Mouse (Mus musculus) forebrain, embryonic 15.5 days (tissue): ENCODE measurements at regions not wholly inside any gene's neighbourhood (a gene's known extent, or its start where the extent isn't known, plus 50 kb on each side); places are given as distances from the start of the nearest gene placed in this dataset.

ENCODE experiments used
- ATAC-seq: fragments of 200-750 bp; cut with Nextera tagmentation; replicated peaks from 2 replicates; pipeline ENCODE4 v1.8.0; 2017; ENCODE audit warnings: mild to moderate bottlenecking, moderate TSS enrichment, moderate library complexity
- H3K27ac ChIP-seq: fragments of 300-500 bp; sonication (generic); replicated peaks from 2 replicates; pipeline ENCODE4 v1.5.1; 2015; ENCODE audit warnings: mild to moderate bottlenecking, inconsistent platforms
- H3K27me3 ChIP-seq: fragments of 300-500 bp; sonication (generic); 2 replicates; pipeline ENCODE4 v1.6.1; 2015; ENCODE audit warnings: inconsistent platforms
- H3K36me3 ChIP-seq: fragments of 300-500 bp; sonication (generic); 2 replicates; pipeline ENCODE4 v1.6.1; 2015; ENCODE audit warnings: mild to moderate bottlenecking, inconsistent platforms
- H3K4me1 ChIP-seq: fragments of 300-500 bp; sonication (generic); 2 replicates; pipeline ENCODE4 v1.6.1; 2015; ENCODE audit warnings: inconsistent platforms
- H3K4me2 ChIP-seq: fragments of 300-500 bp; sonication (generic); replicated peaks from 2 replicates; pipeline ENCODE4 v1.6.1; 2015; ENCODE audit warnings: mild to moderate bottlenecking, inconsistent platforms
- H3K4me3 ChIP-seq: fragments of 300-500 bp; sonication (generic); 2 replicates; pipeline ENCODE4 v1.5.1; 2015; ENCODE audit warnings: mild to moderate bottlenecking, inconsistent platforms
- H3K9ac ChIP-seq: fragments of 300-500 bp; sonication (generic); replicated peaks from 2 replicates; pipeline ENCODE4 v1.6.1; 2015; ENCODE audit warnings: mild to moderate bottlenecking, inconsistent platforms
- H3K9me3 ChIP-seq: fragments of 300-500 bp; sonication (generic); 2 replicates; pipeline ENCODE4 v1.6.1; 2016; ENCODE audit warnings: inconsistent platforms
- WGBS: fragments of 180-500 bp; shearing (Covaris S2); methylation state at CpG from one replicate; pipeline ENCODE4 v1.1.7; 2015; ENCODE audit warnings: mixed read lengths; 5-methylcytosine and 5-hydroxymethylcytosine counted together

GRCm38 (mm10) chr19:60113666-60114388 is 112.7 kb downstream of the Fam204a start:
- Histone ChIP-seq H3K9me3 (no peaks in the 10 kb centered on the region), H3K4me3 (no peak overlapping the region), H3K4me2 (no peak overlapping the region), H3K36me3 (no peaks in the 10 kb centered on the region), H3K4me1 (0 out of 2 replicates have a peak, but pooled peaks cover 3% of the 10 kb centered on the region), H3K27me3 (no peaks in the 10 kb centered on the region), H3K27ac (no peak overlapping the region), H3K9ac (no peak overlapping the region)
- ATAC-seq, result no peak
- 49% methylated on average over 7 of the region's 7 CpGs for WGBS

DNA sequence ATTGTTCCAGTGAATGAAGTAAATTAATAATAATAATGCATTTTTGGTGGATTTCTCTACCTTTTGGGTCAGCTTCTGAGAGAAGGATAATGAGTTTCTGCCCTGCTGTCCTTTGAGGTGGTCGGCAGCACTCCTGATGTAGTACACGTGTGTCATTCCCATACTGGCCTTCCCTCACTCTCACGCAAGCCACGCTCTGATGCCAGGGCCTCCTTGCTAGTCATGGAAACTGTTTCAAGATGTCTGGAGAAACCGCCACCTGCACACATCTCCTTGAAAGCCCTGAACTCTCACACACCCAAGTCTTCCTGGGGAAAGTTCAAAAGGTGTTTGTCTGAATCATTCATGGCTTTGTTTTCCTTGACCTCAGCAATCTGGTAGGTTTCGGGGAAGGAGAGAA is 116.2 kb downstream of the Fam204a start:
- no peak overlapping the region for H3K4me3 ChIP-seq
- H3K4me1 ChIP-seq, result 0 out of 2 replicates have a peak, but pooled peaks cover 3% of the 10 kb centered on the region
- WGBS, result 68% methylated on average over 6 of the region's 6 CpGs
- H3K36me3 ChIP-seq, result no peaks in the 10 kb centered on the region
- no peaks in the 10 kb centered on the region for H3K9me3 ChIP-seq
- no peak for ATAC-seq
- H3K27me3 ChIP-seq, result no peaks in the 10 kb centered on the region
- H3K27ac ChIP-seq, result no peak overlapping the region
- no peak overlapping the region for H3K9ac ChIP-seq
- no peak overlapping the region for H3K4me2 ChIP-seq

- H3K27me3 ChIP-seq, result no peaks in the 10 kb centered on the region
- 20% methylated on average over 8 of the region's 8 CpGs for WGBS
- no peaks in the 10 kb centered on the region for H3K9me3 ChIP-seq
- no peak for ATAC-seq
- H3K4me3 ChIP-seq, result no peak overlapping the region
- no peak overlapping the region for H3K9ac ChIP-seq
- no peak overlapping the region for H3K4me2 ChIP-seq
- 0 out of 2 replicates have a peak, but pooled peaks cover 3% of the 10 kb centered on the region for H3K4me1 ChIP-seq
- H3K36me3 ChIP-seq, result no peaks in the 10 kb centered on the region
- H3K27ac ChIP-seq, result no peak overlapping the region
Measured at GRCm38 (mm10) chr19:60109488-60109887, 117.0 kb downstream of the Fam204a start.

- Histone ChIP-seq H3K27me3 (no peaks in the 10 kb centered on the region), H3K4me2 (no peak overlapping the region), H3K9me3 (no peaks in the 10 kb centered on the region), H3K27ac (no peak overlapping the region), H3K4me1 (no peaks in the 10 kb centered on the region), H3K4me3 (no peak overlapping the region), H3K9ac (no peak overlapping the region), H3K36me3 (no peaks in the 10 kb centered on the region)
- ATAC-seq, result no peak
- 54% methylated on average over 3 of the region's 3 CpGs for WGBS
Measured at GRCm38 (mm10) chr19:60097915-60098314, 128.6 kb downstream of the Fam204a start.

DNA sequence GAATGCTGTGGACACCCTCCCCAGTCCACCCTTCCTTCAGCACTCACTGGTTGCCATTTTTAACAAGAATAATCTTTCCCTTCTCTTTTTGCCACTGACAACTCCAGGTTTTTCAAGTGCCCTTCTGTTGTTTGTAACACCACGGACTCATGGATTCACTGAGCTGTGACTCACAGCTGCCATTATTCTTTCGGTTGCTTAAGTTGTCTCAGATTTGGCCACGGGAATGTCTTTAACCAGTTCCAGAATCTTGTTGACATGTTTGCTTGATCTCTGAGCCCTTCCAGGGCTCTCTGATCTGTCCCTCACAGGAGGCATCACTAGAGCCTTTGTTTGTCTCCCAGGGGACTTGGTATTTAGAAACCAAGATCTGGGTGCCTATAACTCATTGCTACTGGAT is 131.5 kb upstream of the Rab11fip2 start:
- no peaks in the 10 kb centered on the region for H3K9me3 ChIP-seq
- 57% methylated on average over 3 of the region's 3 CpGs for whole genome bisulfite sequencing
- H3K36me3 ChIP-seq, result no peaks in the 10 kb centered on the region
- no peaks in the 10 kb centered on the region for H3K4me1 ChIP-seq
- no peaks in the 10 kb centered on the region for H3K27me3 ChIP-seq
- no peak overlapping the region for H3K4me2 ChIP-seq
- H3K27ac ChIP-seq, result no peak overlapping the region
- no peak overlapping the region for H3K4me3 ChIP-seq
- H3K9ac ChIP-seq, result no peak overlapping the region
- ATAC-seq, result no peak

- no peaks in the 10 kb centered on the region for H3K9me3 ChIP-seq
- no peak overlapping the region for H3K4me2 ChIP-seq
- no peak for ATAC-seq
- no peaks in the 10 kb centered on the region for H3K36me3 ChIP-seq
- no peak overlapping the region for H3K9ac ChIP-seq
- H3K4me1 ChIP-seq, result no peaks in the 10 kb centered on the region
- no peaks in the 10 kb centered on the region for H3K27me3 ChIP-seq
- no peak overlapping the region for H3K27ac ChIP-seq
- H3K4me3 ChIP-seq, result no peak overlapping the region
- WGBS, result 8% methylated on average over 1 of the region's 1 CpGs
Measured at GRCm38 (mm10) chr19:60073328-60073727, 129.9 kb upstream of the Rab11fip2 start.

DNA sequence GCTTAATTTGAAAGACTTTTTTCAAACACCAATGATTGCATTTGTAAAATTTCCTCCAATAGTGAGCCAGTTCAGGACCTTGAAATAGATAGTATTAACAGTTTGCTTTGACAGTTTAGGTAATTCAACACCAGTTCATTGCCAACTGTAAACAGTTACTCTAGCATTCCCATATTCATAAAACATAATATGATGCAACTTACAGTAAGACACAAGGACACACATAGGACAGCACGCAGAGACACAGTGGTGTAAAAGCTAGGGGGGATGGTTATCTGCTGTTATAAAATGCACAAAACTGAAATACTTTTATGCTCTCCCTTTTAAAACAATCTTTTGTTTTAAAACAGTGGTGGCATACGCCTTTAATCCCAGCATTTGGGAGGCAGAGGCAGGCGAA is 122.7 kb upstream of the Rab11fip2 start:
- Histone ChIP-seq H3K4me2 (no peak overlapping the region), H3K9ac (no peak overlapping the region), H3K9me3 (no peaks in the 10 kb centered on the region), H3K4me1 (no peaks in the 10 kb centered on the region), H3K4me3 (no peak overlapping the region), H3K27me3 (no peaks in the 10 kb centered on the region), H3K36me3 (no peaks in the 10 kb centered on the region), H3K27ac (no peak overlapping the region)
- 89% methylated on average over 3 of the region's 3 CpGs for WGBS
- ATAC-seq, result no peak

DNA sequence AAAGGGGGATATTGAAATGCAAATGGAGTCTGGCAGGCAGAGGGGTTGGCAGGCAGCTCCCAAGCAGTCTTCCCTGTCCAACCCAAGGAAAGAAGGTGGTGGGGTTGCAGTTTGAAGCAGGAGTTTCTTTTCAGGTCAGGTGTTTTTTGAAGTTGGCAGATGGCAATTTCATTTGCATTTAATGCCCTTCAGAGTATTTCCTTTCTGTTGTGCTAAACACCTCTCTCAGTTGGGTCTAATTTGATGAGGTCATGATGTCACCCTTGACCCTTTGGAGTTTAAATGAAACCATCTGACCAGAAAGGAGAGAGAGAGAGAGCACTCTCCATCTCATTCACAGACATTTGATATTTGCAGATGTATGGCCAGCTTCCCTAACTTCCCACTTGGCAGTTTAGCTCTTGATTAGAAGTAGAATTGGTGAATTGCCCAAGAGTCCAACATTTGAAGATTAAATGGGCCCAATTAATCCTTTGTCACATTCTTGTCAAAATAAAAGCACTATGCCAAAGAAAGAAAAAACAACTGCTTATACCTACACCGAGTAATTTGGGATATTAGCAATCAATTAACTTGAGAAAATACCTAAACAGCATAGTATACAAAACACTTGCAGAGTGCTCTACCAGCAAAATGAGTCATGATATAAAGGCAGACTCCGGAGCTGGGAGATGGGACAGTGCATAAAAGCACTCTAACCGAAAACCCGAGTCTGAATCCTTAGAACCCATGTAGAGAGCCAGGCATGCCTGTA is 111.8 kb upstream of the Rab11fip2 start:
- no peaks in the 10 kb centered on the region for H3K9me3 ChIP-seq
- no peak overlapping the region for H3K9ac ChIP-seq
- H3K27ac ChIP-seq, result no peak overlapping the region
- no peaks in the 10 kb centered on the region for H3K36me3 ChIP-seq
- peaks cover 10% of the 10 kb centered on the region; the same call in 1 of the 2 replicates for H3K27me3 ChIP-seq
- H3K4me1 ChIP-seq, result peaks cover 14% of the 10 kb centered on the region; the same call in 1 of the 2 replicates
- 14% methylated on average over 4 of the region's 4 CpGs for WGBS
- H3K4me2 ChIP-seq, result no peak overlapping the region
- ATAC-seq, result peak; percentile 68
- H3K4me3 ChIP-seq, result no peak overlapping the region

DNA sequence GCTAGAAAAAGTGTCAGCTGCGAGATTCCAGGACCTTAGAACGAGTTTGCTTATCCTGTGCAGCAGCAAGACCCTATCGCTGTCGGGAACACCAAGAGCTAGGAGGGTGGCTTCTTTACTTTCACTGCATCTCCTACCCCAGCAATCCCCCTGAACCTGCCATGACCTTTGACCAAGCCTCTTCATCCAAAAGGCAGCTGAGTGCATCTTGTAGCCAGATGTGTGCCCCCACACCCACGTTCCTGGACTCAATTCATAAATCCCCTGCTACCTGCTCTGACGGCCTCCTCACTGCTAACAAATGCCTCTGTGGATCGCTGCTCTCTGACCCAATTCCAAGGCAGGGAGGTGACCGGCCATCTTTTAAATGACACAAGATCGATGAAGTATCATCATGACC is 107.7 kb upstream of the Rab11fip2 start:
- WGBS, result 83% methylated on average over 9 of the region's 9 CpGs

GRCm38 (mm10) chr19:60040721-60041120 is 97.3 kb upstream of the Rab11fip2 start:
- Histone ChIP-seq H3K36me3 (no peaks in the 10 kb centered on the region), H3K27ac (no peak overlapping the region), H3K4me3 (no peak overlapping the region), H3K9ac (no peak overlapping the region), H3K4me1 (no peaks in the 10 kb centered on the region), H3K27me3 (no peaks in the 10 kb centered on the region), H3K9me3 (no peaks in the 10 kb centered on the region), H3K4me2 (no peak overlapping the region)
- ATAC-seq, result no peak

More for the DNA sequence above, 107.7 kb upstream of the Rab11fip2 start:
- H3K36me3 ChIP-seq, result no peaks in the 10 kb centered on the region
- H3K4me3 ChIP-seq, result no peak overlapping the region
- no peaks in the 10 kb centered on the region for H3K9me3 ChIP-seq
- H3K27ac ChIP-seq, result no peak overlapping the region
- H3K9ac ChIP-seq, result no peak overlapping the region
- H3K27me3 ChIP-seq, result no peaks in the 10 kb centered on the region; the same call in 1 of the 2 replicates
- H3K4me2 ChIP-seq, result no peak overlapping the region
- H3K4me1 ChIP-seq, result peaks cover 14% of the 10 kb centered on the region; the same call in 1 of the 2 replicates
- no peak for ATAC-seq

DNA sequence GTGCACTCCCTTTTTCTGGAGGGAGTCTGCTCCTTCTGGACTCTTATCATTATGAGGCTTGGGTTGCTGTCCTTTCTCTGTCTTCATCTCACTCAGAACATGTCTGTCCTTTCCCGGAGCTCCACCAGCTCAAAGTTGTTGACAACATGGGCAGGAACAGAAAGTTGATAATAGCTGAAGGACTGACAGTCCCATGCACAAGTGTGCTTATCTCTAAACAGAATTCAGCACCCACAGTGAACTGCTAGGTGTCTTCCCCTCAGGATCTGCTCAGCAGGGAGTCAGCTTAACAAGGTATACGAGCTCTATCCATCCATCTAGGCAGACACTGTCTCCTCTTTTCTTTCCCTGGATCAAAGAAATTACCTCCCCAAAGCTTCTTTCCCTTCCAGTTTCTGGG is 89.2 kb upstream of the Rab11fip2 start:
- no peaks in the 10 kb centered on the region for H3K27me3 ChIP-seq
- no peaks in the 10 kb centered on the region for H3K36me3 ChIP-seq
- H3K4me2 ChIP-seq, result no peak overlapping the region
- H3K4me3 ChIP-seq, result no peak overlapping the region
- H3K4me1 ChIP-seq, result no peaks in the 10 kb centered on the region
- H3K9me3 ChIP-seq, result no peaks in the 10 kb centered on the region
- no peak overlapping the region for H3K9ac ChIP-seq
- ATAC-seq, result no peak
- 79% methylated on average over 2 of the region's 2 CpGs for WGBS
- H3K27ac ChIP-seq, result no peak overlapping the region

DNA sequence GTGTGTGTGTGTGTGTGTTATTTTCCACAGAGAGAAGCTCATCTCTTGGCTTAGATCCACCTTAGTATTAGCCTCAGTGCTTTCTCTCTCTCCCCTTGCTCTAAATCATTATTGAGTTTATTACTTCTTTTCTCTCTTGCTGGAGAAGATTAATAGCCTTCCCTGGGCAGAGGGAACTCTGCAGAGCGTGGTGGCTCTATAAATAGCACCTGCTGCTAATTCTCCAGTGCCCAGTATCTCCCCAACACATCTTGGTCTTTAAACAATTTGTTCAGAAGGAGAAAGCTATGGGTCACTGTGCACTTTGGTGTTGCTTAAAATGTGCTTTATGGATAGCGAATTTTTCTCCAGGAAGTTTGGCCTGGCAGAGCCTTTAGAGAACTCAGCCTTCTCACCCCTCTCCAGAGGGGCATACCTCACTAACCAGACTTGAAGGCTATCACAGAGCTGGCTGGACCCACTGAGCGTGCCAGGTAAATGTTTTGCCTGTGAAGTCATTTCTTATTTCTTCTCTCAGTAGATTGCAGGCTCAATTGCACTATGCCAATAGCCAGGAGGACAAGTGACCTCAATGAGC is 86.8 kb upstream of the Rab11fip2 start:
- Histone ChIP-seq H3K9me3 (no peaks in the 10 kb centered on the region), H3K4me1 (no peaks in the 10 kb centered on the region), H3K27ac (no peak overlapping the region), H3K9ac (no peak overlapping the region), H3K27me3 (no peaks in the 10 kb centered on the region), H3K4me2 (no peak overlapping the region), H3K4me3 (no peak overlapping the region), H3K36me3 (no peaks in the 10 kb centered on the region)
- no peak for ATAC-seq
- WGBS, result 76% methylated on average over 3 of the region's 3 CpGs
